Mouse (Mus musculus) gastrocnemius, postnatal 4 days (tissue): ENCODE measurements at regions not wholly inside any gene's neighbourhood (a gene's known extent, or its start where the extent isn't known, plus 50 kb on each side); places are given as distances from the start of the nearest gene placed in this dataset.
A peak's percentile ranks its signal among the peaks of the same experiment; 100 is the strongest.

Experiments
- DNase-seq, 2 experiments: peaks; one replicate each; pipeline ENCODE4 v3.0.0; 2021 to 2022; ENCODE audit warnings: low spot score in 2 of 2, mixed read lengths in 2 of 2

GRCm38 (mm10) chr12:26244701-26245100, 170.4 kb downstream of the Rnf144a start:
- DNase-seq = no peak

GRCm38 (mm10) chr12:26227557-26228020, 187.5 kb downstream of the Rnf144a start:
- DNase-seq = no peak

GRCm38 (mm10) chr12:26226363-26226762, 188.7 kb downstream of the Rnf144a start:
- peak in 1 of 2 experiments; percentile 13 for DNase-seq

- no peak for DNase-seq
These were observed 202.6 kb downstream of the Rnf144a start for GRCm38 (mm10) chr12:26212447-26212846.

- DNase-seq = no peak
These were observed 203.6 kb downstream of the Rnf144a start for GRCm38 (mm10) chr12:26211423-26211822.

- DNase-seq = no peak
These were observed 208.3 kb downstream of the Rnf144a start for GRCm38 (mm10) chr12:26206751-26207150.

GRCm38 (mm10) chr12:26206036-26206435, 209.0 kb downstream of the Rnf144a start:
- no peak for DNase-seq

GRCm38 (mm10) chr12:26191982-26192576, 223.0 kb downstream of the Rnf144a start:
- no peak for DNase-seq

GRCm38 (mm10) chr12:26191268-26191981, 223.6 kb downstream of the Rnf144a start:
- DNase-seq = no peak

GRCm38 (mm10) chr12:26188996-26189395, 226.1 kb downstream of the Rnf144a start:
- DNase-seq = no peak

- no peak for DNase-seq
These were observed 227.8 kb downstream of the Rnf144a start for GRCm38 (mm10) chr12:26187091-26187862.

GRCm38 (mm10) chr12:26184701-26185460, 230.2 kb downstream of the Rnf144a start:
- no peak for DNase-seq

- DNase-seq = no peak
These were observed 232.0 kb downstream of the Rnf144a start for GRCm38 (mm10) chr12:26183021-26183420.

- no peak for DNase-seq
These were observed 234.2 kb downstream of the Rnf144a start for GRCm38 (mm10) chr12:26180846-26181245.

- no peak for DNase-seq
These were observed 238.8 kb downstream of the Rnf144a start for GRCm38 (mm10) chr12:26176231-26176662.

GRCm38 (mm10) chr12:26163416-26163815, 251.6 kb downstream of the Rnf144a start:
- no peak for DNase-seq

GRCm38 (mm10) chr12:26160861-26161615, 254.0 kb downstream of the Rnf144a start:
- no peak for DNase-seq

- DNase-seq = no peak
These were observed 262.1 kb downstream of the Rnf144a start for GRCm38 (mm10) chr12:26152992-26153391.

- no peak for DNase-seq
These were observed 268.7 kb downstream of the Rnf144a start for GRCm38 (mm10) chr12:26146336-26146735.

GRCm38 (mm10) chr12:26145085-26145714, 269.9 kb downstream of the Rnf144a start:
- no peak for DNase-seq
